Mouse (Mus musculus): Measurements from ENCODE around the gene N4bp2l2. TPM values are rescaled to one million over a fixed set of nuclear protein-coding genes. Genes with fewer than 3 reads are reported as not detected.

The N4bp2l2 gene
- polyA plus RNA-seq, 1 experiment from 2014 or later = 32.2 TPM

GRCm38 (mm10) chr5:150559519-150560103, 106.4 kb downstream of the N4bp2l2 start:
- Histone ChIP-seq H3K36me3 (ENCODE audit: control insufficient read depth, insufficient read depth, low read length) (peaks cover 72% of the 10 kb centered on the region), H3K27ac (replicated peaks in 1 of 2; ENCODE audit: control insufficient read depth in 1 of 2, insufficient read depth in 1 of 2, low read depth in 2 of 2, low read length in 2 of 2) (peak overlapping the region; percentile 76 to 81), H3K4me1 (ENCODE audit: control insufficient read depth in 2 of 2, insufficient read depth in 2 of 2, low read length in 2 of 2) (peaks cover 0 to 12% of the 10 kb centered on the region in 2 experiments; a peak in 2 of 4 replicates), H3K27me3 (ENCODE audit: control insufficient read depth, insufficient read depth, low read length) (no peaks in the 10 kb centered on the region), H3K4me2 (ENCODE audit: low read length) (no peak overlapping the region), H3K9ac (ENCODE audit: low read length) (no peak overlapping the region), H3K9me3 (ENCODE audit: control insufficient read depth, low read length) (no peaks in the 10 kb centered on the region), H3K4me3 (ENCODE audit: control insufficient read depth in 1 of 2, insufficient read depth in 1 of 2, low read depth in 1 of 2, low read length in 2 of 2) (no peak overlapping the region)
- 0 out of 2 replicates have a peak, but pooled peaks have one; percentile 21 for ATAC-seq (ENCODE audit: insufficient number of reproducible peaks, insufficient read depth, low FRiP score, low read depth)
- WGBS = 45% methylated on average over 6 of the region's 6 CpGs

Other genes with a start within 250 kb of the N4bp2l2 start
- gene Zar1l, start 148.0 kb downstream of the N4bp2l2 start, polyA plus RNA-seq (2014; fragmentation: Nextera tagmentation; extraction: Ambion mirVana) = not detected in 2 replicates
- gene Brca2, start 143.6 kb downstream of the N4bp2l2 start, polyA plus RNA-seq (2014; fragmentation: Nextera tagmentation; extraction: Ambion mirVana) = 14.4 and 21.2 TPM in 2 replicates
- gene N4bp2l1, start 69.0 kb downstream of the N4bp2l2 start, polyA plus RNA-seq (2014; fragmentation: Nextera tagmentation; extraction: Ambion mirVana) = 3.3 and 3.6 TPM in 2 replicates
- 23.4 and 24.3 TPM in 2 replicates for gene Pds5b, start 7.6 kb upstream of the N4bp2l2 start, polyA plus RNA-seq (2014; fragmentation: Nextera tagmentation; extraction: Ambion mirVana)